Mouse (Mus musculus) 416B (cell line): ENCODE data around the gene Tarsl2.

Experiments
- DNase-seq: peaks from one replicate; pipeline ENCODE4 v3.0.0; 2011; ENCODE audit warnings: low read depth

Tarsl2 gene

GRCm38 (mm10) chr7:65657490-65658120 lies 12.9 kb downstream of the Tarsl2 start:
- DNase-seq: no peak

- DNase-seq: no peak
These were observed 18.6 kb downstream of the Tarsl2 start for GRCm38 (mm10) chr7:65663225-65663790.

- no peak for DNase-seq
These were observed 19.2 kb downstream of the Tarsl2 start for GRCm38 (mm10) chr7:65663886-65664285.

- no peak for DNase-seq
These were observed 22.8 kb downstream of the Tarsl2 start for GRCm38 (mm10) chr7:65667491-65667890.

GRCm38 (mm10) chr7:65678050-65678449 lies 33.4 kb downstream of the Tarsl2 start:
- no peak for DNase-seq

DNA sequence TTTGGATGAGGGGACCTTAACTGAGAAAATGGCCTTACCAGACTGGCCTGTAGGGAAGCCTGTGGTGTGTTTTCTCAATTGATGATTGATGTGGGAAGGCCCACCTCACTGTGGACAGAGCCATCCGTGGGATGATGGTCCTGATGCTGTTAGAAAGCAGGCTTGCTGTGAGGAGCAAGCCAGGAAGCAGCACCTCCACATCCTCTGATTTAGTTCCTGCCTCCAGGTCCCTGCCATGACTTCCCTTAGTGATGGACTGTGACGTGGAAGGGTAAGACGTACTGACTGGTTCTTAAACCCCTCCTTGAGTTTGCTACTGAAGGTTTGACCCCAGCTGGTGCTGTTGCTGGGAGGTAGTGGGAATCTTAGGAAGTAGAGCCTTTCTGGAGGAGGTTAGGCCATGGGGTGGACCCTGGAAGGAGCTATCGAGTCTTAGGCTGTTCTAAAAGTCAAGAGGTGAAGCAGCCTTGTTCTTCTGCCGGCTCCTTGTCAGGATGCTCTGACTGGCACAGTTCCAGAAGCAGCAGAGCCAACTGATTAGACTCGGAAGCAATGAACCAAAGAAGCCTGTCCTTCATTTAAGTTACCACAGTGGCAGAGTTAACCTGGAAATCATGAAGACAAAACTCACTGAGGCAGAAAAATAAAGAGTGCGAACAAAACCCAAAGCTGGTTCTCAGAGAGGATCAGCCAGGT lies 34.4 kb downstream of the Tarsl2 start:
- DNase-seq: no peak

GRCm38 (mm10) chr7:65681166-65681565 lies 36.5 kb downstream of the Tarsl2 start:
- DNase-seq: no peak

GRCm38 (mm10) chr7:65684256-65684835 lies 39.6 kb downstream of the Tarsl2 start:
- DNase-seq: no peak

DNA sequence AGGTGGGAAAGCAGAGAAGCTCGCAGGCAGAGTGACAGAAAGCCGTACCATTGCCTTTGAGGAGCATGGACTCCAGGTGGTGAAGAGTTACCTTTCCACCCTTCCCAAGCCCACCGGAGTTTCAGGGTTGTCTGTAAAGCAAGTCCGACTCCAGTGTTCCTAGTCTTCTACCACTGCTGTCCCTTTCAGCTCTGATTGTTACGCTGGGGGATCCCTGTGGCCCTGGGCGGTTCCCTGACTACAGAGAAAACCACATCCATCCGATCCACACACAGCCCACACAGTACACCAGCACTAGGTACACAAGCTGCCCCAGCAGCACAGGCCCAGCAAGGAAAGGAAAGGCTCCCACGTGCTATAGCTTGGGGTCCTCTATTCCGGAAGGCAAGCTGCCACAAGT lies 42.0 kb downstream of the Tarsl2 start:
- no peak for DNase-seq

DNA sequence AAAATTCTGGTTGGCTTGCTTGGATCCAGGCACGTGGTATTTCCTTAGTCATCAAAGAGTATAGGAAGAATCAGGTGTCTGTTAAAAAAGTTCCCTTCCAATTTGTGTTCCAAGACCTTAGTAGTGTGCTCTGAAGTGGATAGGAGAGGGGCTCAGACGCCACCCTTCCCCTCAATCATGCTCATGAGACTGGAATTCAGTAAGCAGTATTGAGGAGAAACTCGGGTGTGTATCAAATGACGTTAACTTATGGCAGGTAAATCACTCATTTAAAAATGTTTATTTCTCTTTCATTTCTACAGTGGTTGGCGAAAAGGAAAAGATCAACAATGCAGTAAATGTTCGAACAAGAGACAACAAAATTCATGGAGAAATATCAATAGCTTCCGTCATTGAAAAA lies 46.2 kb downstream of the Tarsl2 start, which contains the start of gene Tm2d3:
Gene Tm2d3, plus strand, starts transcription at position 301 of the 400 bp plus-strand sequence.
- DNase-seq: no peak

DNA sequence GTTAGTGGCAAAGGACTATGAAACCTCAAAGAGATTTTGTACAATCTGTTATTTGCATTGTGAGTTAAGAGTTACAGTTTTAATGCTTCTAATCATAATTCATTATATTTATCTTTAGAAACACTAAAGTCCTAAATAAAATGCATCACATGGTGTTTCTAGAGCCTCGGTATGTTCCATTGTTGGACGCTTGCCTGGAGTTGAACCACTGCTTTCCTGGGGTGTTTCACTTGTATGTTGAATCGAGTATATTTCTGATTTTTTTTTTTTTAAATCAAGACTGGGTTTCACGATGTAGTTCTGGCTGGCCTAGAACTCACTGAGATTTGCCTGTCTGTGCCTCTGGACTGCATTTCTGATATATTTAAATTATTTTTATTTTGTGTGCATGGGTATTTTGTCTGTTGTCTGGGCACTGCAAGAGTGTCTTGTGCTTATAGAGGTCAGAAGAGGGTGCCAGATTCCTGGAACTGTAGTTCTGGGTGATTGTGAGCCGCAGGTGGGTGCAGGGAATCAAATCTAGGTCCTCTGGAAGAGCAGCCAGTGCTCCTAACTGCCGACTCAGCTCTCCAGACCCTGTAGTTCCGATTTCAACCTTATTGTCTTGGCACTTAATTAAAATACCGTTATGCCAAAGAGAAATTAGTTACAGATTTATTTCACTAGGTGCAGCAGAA lies 47.4 kb downstream of the Tarsl2 start:
- DNase-seq: no peak

- DNase-seq: no peak
These were observed 48.2 kb downstream of the Tarsl2 start for GRCm38 (mm10) chr7:65692883-65693282.

DNA sequence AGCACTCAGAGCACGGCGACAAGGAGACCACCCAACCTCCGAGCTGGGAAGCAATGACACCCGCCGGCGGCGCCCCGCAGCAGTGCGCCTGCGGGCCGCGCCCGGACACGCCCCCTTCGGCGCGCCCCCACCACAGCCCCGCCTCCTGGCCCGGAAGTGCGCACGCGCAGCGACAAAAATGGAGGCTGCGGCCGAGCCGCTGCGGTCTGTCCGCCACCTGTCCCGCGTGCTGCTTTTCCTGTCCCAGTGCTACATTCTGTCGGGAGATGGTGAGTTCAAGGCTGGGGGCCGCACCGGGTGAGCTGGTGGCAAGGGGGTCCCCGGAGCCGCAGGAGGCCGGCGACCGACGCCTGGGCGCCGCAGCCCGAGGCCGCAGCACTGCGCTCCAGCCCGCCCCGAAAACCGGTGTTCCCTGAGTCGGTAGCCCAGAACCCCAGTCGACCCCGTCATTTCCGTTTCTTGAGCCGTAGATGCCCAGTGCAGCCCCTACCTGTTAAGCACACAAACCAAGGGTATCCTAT lies 48.7 kb downstream of the Tarsl2 start:
- peak; percentile 71 for DNase-seq

DNA sequence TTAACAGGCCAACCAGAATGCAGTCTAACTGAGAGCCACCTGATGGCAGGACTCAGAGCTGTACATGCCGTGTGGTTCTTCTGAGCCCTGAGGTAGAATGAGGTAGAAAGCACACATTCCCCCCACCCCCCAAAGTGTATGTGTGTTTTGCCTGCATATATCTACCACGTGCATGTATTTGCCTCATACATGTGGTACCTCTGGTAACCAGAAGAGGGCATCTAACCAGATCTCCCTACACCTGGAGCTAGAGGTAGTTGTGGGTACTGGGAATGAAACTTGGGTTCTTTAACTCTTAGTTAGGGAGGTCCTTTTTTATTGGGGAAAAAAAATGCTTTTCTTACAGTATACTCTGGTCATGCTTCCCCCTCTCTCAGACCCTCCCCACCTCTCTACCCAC lies 51.8 kb downstream of the Tarsl2 start:
- peak; percentile 38 for DNase-seq

DNA sequence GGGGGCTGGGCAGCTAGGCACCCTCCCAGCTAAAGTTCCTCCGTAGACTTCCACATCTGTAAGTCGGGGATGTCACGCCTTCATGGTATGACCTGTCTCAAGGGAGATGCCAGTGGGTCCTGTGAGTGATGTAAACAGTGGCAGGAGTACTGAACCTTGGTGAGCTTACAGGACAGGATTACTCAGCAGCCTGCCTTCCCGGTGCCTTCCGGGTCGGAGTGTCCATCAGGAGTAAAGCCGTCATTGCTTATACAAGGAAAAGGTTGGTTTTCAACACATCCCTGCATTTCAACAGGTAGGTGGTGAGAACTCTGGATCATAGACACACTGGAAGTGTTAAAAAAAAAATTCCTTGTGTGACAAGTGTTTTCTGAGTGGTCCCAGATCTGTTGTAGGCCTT lies 57.4 kb downstream of the Tarsl2 start:
- no peak for DNase-seq

DNA sequence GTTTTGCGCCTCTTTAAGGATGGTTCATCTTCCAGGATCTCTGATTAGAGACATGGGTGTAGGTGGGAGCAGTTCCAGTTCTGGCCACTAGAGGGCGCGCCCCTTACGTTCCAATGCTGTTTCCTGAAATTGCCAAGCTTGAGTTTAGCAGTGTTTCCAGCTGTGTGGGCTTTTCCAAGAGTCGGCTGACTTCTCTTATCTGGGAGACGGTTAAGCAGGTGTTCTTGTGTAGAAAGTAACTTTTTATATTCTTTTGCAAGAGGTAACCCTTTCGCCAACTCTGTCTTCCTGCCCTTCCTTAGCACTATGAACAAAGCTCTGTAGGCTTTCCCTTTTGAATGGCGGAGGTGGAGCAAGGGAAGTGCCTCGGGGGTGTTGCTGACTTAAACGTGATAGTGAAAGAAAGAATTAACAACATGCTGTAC lies 60.1 kb downstream of the Tarsl2 start:
- peak; percentile 76 for DNase-seq

GRCm38 (mm10) chr7:65708506-65708905 lies 63.8 kb downstream of the Tarsl2 start:
- DNase-seq: no peak

DNA sequence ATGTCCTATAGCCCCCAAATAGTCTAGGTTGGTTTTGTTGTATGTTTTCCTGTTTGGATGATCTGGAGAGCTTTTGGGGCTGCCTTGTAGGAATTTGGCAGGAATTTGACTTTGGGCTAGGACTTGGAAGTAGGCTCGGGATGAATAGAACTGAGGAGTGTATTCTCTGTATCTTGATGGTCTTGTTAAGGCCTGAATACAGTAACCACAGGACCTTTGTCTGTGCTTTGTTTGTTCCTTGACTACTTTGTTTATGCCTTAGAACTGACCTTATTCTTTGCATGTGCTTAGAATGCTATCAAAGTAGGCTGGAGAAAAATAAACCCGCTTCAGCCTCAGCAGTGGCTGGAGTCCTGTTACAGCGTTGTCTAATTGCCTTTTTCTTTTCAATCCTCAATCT lies 65.6 kb downstream of the Tarsl2 start:
- no peak for DNase-seq

- DNase-seq: peak; percentile 8
These were observed 69.1 kb downstream of the Tarsl2 start for GRCm38 (mm10) chr7:65713782-65714181.

DNA sequence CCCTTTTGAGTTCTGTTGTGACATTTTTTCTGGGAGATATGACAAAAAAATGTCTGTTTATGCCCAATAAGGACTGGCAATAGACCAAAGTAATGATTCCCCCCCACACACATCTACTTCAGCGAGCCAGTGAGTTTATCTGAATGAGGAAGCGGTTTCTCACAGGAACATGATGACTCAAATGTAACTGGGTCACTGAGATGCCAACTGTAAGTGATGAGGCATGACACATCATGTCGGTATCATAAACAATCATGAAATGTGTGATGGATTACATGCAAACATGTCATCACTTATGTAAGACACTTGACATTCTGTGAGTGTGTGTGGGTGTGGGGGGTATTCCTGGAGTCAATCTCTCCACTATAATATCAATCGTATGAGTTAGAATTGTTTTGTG lies 69.6 kb downstream of the Tarsl2 start:
- DNase-seq: peak; percentile 84

- DNase-seq: no peak
These were observed 89.3 kb downstream of the Tarsl2 start for GRCm38 (mm10) chr7:65734024-65734423.

DNA sequence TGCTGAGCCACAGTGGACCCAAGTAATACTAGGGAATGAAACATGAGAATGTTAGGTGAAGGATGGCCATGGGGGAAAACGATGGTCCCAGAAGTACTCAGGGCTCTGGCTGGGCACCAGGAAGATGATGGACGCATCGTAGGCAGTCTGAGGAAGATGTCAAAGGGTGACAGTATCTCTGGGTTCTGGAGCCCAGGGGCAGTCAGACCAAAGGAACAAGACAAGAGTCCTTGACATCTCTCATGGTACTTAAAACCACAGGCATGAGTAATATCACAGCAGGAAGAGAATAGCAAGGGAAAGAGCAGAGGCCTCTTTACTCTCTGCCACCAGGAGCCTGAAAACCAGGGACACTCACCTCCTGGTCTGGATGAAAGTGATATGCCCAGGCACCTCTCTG lies 90.6 kb downstream of the Tarsl2 start:
- peak; percentile 26 for DNase-seq
